Mouse (Mus musculus) splenic B cell, adult 2 months (primary cell): ENCODE measurements at regions not wholly inside any gene's neighbourhood (a gene's known extent, or its start where the extent isn't known, plus 50 kb on each side); places are given as distances from the start of the nearest gene placed in this dataset.
"Not testable (repeated sequence)": the region's sequence is repeated elsewhere in the genome, so short reads cannot be mapped to it uniquely, and the experiment has no call there.

Source experiments
- DNase-seq: peaks from one replicate; pipeline ENCODE4 v3.0.0-alpha.2; 2011; ENCODE audit warnings: low read depth, low spot score
- H3K27me3 ChIP-seq: 2 replicates; pipeline ENCODE4 v1.6.1; 2012; ENCODE audit warnings: mild to moderate bottlenecking, low read length, moderate library complexity, mixed read lengths; ENCODE audit not compliant: control insufficient read depth, poor library complexity, insufficient read depth, severe bottlenecking
- H3K36me3 ChIP-seq: 2 replicates; pipeline ENCODE4 v1.6.1; 2012; ENCODE audit warnings: mild to moderate bottlenecking, low read length, moderate library complexity, mixed read lengths; ENCODE audit not compliant: control insufficient read depth, poor library complexity, insufficient read depth, severe bottlenecking

DNA sequence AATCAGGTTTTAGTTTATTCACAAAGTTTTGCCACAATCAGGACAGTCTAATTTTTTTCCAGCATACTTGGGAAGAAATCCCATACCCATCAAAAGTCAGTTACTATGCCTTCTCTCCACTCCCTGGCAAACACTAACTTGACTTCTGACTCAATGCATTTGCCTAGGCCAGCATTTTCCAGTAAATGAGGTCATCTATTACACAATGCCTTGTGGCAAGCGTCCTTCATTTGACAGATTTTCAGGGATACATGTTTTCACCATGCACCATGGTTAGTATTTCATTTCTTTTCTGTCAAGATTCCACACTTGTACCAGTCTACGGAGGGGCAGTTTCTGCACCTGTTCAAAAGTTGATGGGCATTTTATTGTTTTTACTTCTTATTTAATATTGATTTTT, 88.4 kb upstream of the Slc2a12 start:
- H3K27me3 ChIP-seq, H3K36me3 ChIP-seq, DNase-seq: not testable (repeated sequence)

DNA sequence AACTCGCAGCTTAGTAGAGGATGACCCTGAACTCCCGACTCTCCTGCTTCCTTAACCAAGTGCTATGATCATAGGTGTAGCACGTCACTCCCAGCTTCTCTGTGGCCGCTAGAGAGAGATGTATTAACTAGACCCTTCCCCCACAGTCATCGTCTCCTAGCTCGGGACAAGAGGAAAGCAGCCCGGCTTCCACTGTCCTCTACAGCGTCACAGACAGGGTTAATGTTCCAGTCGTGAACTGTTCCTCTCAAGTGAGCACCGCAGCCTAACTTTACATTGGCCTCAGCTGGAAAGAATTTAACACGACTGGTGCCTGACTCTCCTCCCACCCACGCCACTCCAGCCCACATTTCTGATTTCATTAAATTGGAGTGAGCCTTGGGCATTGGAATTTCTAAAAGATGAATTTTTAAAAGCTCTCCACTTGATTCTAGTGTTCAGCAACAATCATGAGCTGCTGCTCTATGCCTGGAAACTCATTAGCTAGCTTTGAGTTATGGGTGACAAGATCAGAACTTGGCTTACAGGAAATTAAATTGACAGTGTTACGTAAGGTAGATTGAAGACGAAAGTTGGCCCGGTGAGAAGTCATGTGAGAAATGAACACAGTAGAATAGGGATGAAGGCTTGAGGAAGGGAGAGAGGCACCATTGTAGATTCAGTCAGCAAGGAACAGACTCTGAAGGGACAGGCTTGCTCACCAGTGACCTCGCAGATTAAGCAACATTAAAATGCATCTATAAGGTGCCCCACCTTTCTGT, 75.4 kb upstream of the Slc2a12 start:
- not testable (repeated sequence) for H3K27me3 ChIP-seq, DNase-seq

GRCm38 (mm10) chr10:22574048-22574447, 70.8 kb upstream of the Slc2a12 start:
- H3K36me3 ChIP-seq, H3K27me3 ChIP-seq, DNase-seq: not testable (repeated sequence)

More for the DNA sequence above, 75.4 kb upstream of the Slc2a12 start:
- not testable (repeated sequence) for H3K36me3 ChIP-seq

GRCm38 (mm10) chr10:22579426-22579825, 65.4 kb upstream of the Slc2a12 start:
- DNase-seq, result peak; percentile 40
- not testable (repeated sequence) for H3K36me3 ChIP-seq, H3K27me3 ChIP-seq

DNA sequence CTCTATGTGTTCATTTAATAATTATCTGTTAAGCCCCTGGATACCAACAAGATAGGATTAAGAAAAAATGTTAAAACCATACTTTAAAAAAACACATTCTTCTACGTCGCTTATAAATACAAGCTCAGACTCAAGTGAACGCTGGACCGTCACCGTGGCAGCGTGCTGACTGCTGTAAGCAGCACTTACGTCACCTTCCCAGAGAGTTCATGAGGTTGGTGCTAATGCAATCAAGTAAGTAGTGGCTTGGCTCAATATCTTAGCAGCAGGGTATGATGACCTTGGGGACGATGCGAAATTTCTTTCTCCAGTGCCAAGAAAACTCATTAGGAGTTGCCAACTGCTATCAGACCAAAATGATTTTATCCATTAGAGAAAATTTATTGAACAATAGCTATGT, 63.5 kb upstream of the Slc2a12 start:
- not testable (repeated sequence) for DNase-seq, H3K27me3 ChIP-seq, H3K36me3 ChIP-seq

- H3K36me3 ChIP-seq, H3K27me3 ChIP-seq, DNase-seq: not testable (repeated sequence)
Observed at GRCm38 (mm10) chr10:22583306-22583705, 61.5 kb upstream of the Slc2a12 start.

DNA sequence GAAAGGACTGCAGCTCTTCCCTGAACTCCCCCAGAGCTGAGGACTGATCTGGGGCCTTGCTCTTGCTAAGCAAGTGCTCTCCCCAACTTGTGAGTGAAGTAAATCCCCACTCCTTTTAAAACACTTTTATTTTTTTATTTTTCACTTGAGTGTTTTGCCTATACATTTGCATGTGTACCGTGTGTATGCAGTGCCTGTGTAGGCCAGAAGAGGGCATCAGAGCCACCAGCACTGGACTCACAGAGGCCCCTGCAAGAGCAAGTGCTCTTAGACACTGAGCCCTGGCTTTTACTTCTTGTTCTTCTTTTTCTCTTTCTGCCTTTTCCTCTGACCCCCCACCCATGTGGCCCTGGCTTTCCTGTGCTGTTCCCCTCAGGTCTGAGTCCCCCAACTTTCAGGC, 56.2 kb upstream of the Slc2a12 start:
- not testable (repeated sequence) for H3K36me3 ChIP-seq, H3K27me3 ChIP-seq, DNase-seq

DNA sequence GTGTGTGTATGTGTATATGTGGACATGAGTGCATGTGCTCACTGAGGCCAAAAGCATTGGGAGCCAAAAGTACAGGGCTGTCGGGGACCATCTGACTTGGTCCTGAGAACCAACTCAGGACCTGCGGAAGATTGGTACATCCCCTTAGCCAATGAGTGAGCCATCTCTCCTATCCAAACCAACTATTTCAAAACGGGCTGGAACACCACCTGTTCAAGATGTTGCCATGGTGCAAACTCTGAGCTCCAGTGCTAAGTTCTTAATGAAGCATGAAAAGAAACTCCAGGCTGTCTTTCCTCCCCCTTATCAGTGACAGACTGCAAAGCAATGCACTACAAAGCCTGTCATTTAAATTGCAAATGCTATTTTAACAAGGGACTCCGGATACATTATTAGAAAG, 53.1 kb upstream of the Slc2a12 start:
- H3K36me3 ChIP-seq, DNase-seq, H3K27me3 ChIP-seq: not testable (repeated sequence)

DNA sequence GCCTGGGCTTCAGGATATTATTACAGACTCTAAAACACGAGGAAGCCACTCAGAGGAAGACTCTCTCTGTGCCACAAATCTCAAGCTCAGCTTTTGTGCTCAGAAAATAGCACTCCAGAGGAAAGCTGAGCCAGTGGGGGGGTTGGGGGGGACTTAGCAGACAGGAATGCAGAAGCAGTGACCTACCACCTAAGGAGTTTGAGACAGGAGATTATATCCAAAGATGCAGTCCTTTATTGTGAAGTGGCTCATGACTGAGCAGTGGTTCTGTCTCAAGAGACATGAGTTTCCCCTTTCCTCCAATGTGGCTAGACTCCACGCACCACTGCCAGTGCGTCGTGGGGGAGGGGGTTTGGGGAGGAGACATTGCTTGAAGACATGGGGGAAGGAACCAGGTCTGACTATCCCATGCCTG, 52.6 kb upstream of the Slc2a12 start:
- not testable (repeated sequence) for H3K27me3 ChIP-seq, H3K36me3 ChIP-seq, DNase-seq

GRCm38 (mm10) chr10:22592752-22593151, 52.1 kb upstream of the Slc2a12 start:
- not testable (repeated sequence) for H3K27me3 ChIP-seq, H3K36me3 ChIP-seq, DNase-seq
